Mouse (Mus musculus): ENCODE results near the gene Afdn. TPM values are rescaled to one million over a fixed set of nuclear protein-coding genes. Genes with fewer than 3 reads are reported as not detected.
A peak's percentile ranks its signal among the peaks of the same experiment; 100 is the strongest.

The Afdn gene
- polyA plus RNA-seq, 1 experiment, result 51.7 TPM

- no peak overlapping the region for H3K4me3 ChIP-seq (ENCODE audit: insufficient read depth, low read length)
- TF ChIP-seq CTCF (IDR thresholded peaks at IDR 0.05; ENCODE audit: borderline replicate concordance, insufficient read depth, low read length) (no peak), POLR2A (IDR thresholded peaks at IDR 0.05; ENCODE audit: low read depth, low read length) (no peak)
- H3K27ac ChIP-seq (ENCODE audit: insufficient read depth, low read length), result 0 out of 2 replicates have a peak overlapping the region, but pooled peaks have one; percentile 24
- 0 out of 2 replicates have a peak, but pooled peaks cover 3% of the 10 kb centered on the region for H3K4me1 ChIP-seq (ENCODE audit: control insufficient read depth, insufficient read depth, low read length)
Observed at GRCm38 (mm10) chr17:13855396-13855795, 95.1 kb downstream of the Afdn start.

GRCm38 (mm10) chr17:13856429-13857090, 96.2 kb downstream of the Afdn start:
- TF ChIP-seq POLR2A (IDR thresholded peaks at IDR 0.05; ENCODE audit: low read depth, low read length) (no peak), CTCF (IDR thresholded peaks at IDR 0.05; ENCODE audit: borderline replicate concordance, insufficient read depth, low read length) (no peak)
- Histone ChIP-seq H3K4me3 (ENCODE audit: insufficient read depth, low read length) (no peak overlapping the region), H3K4me1 (ENCODE audit: control insufficient read depth, insufficient read depth, low read length) (0 out of 2 replicates have a peak, but pooled peaks cover 3% of the 10 kb centered on the region), H3K27ac (ENCODE audit: insufficient read depth, low read length) (no peak overlapping the region)

- TF ChIP-seq CTCF (IDR thresholded peaks at IDR 0.05; ENCODE audit: borderline replicate concordance, insufficient read depth, low read length) (no peak), POLR2A (IDR thresholded peaks at IDR 0.05; ENCODE audit: low read depth, low read length) (no peak)
- Histone ChIP-seq H3K27ac (ENCODE audit: insufficient read depth, low read length) (no peak overlapping the region), H3K4me1 (ENCODE audit: control insufficient read depth, insufficient read depth, low read length) (peaks cover 4% of the 10 kb centered on the region), H3K4me3 (ENCODE audit: insufficient read depth, low read length) (no peak overlapping the region)
Observed at GRCm38 (mm10) chr17:13865340-13865739, 105.0 kb downstream of the Afdn start.

GRCm38 (mm10) chr17:13866951-13867351, 106.6 kb downstream of the Afdn start:
- no peak overlapping the region for H3K4me3 ChIP-seq (ENCODE audit: insufficient read depth, low read length)
- peaks cover 4% of the 10 kb centered on the region for H3K4me1 ChIP-seq (ENCODE audit: control insufficient read depth, insufficient read depth, low read length)
- TF ChIP-seq CTCF (IDR thresholded peaks at IDR 0.05; ENCODE audit: borderline replicate concordance, insufficient read depth, low read length), result no peak
- no peak for TF ChIP-seq POLR2A (IDR thresholded peaks at IDR 0.05; ENCODE audit: low read depth, low read length)
- peak overlapping the region; percentile 47 for H3K27ac ChIP-seq (ENCODE audit: insufficient read depth, low read length)

- Histone ChIP-seq H3K4me3 (ENCODE audit: insufficient read depth, low read length) (no peak overlapping the region), H3K4me1 (ENCODE audit: control insufficient read depth, insufficient read depth, low read length) (peaks cover 4% of the 10 kb centered on the region), H3K27ac (ENCODE audit: insufficient read depth, low read length) (peak overlapping the region; percentile 2; the same call in 1 of the 2 replicates)
- no peak for TF ChIP-seq CTCF (IDR thresholded peaks at IDR 0.05; ENCODE audit: borderline replicate concordance, insufficient read depth, low read length)
- no peak for TF ChIP-seq POLR2A (IDR thresholded peaks at IDR 0.05; ENCODE audit: low read depth, low read length)
Observed at GRCm38 (mm10) chr17:13867475-13867874, 107.1 kb downstream of the Afdn start.

- Histone ChIP-seq H3K27ac (ENCODE audit: insufficient read depth, low read length) (no peak overlapping the region), H3K4me3 (ENCODE audit: insufficient read depth, low read length) (no peak overlapping the region), H3K4me1 (ENCODE audit: control insufficient read depth, insufficient read depth, low read length) (peaks cover 4% of the 10 kb centered on the region)
- no peak for TF ChIP-seq CTCF (IDR thresholded peaks at IDR 0.05; ENCODE audit: borderline replicate concordance, insufficient read depth, low read length)
- no peak for TF ChIP-seq POLR2A (IDR thresholded peaks at IDR 0.05; ENCODE audit: low read depth, low read length)
Observed at GRCm38 (mm10) chr17:13870236-13870635, 109.9 kb downstream of the Afdn start.

- TF ChIP-seq POLR2A (IDR thresholded peaks at IDR 0.05; ENCODE audit: low read depth, low read length) (no peak), CTCF (IDR thresholded peaks at IDR 0.05; ENCODE audit: borderline replicate concordance, insufficient read depth, low read length) (no peak)
- H3K4me1 ChIP-seq (ENCODE audit: control insufficient read depth, insufficient read depth, low read length), result 0 out of 2 replicates have a peak, but pooled peaks cover 4% of the 10 kb centered on the region
- H3K27ac ChIP-seq (ENCODE audit: insufficient read depth, low read length), result no peak overlapping the region
- H3K4me3 ChIP-seq (ENCODE audit: insufficient read depth, low read length), result no peak overlapping the region
Observed at GRCm38 (mm10) chr17:13874245-13874644, 113.9 kb downstream of the Afdn start.

- TF ChIP-seq POLR2A (IDR thresholded peaks at IDR 0.05; ENCODE audit: low read depth, low read length) (no peak), CTCF (IDR thresholded peaks at IDR 0.05; ENCODE audit: borderline replicate concordance, insufficient read depth, low read length) (no peak)
- Histone ChIP-seq H3K27ac (ENCODE audit: insufficient read depth, low read length) (no peak overlapping the region), H3K4me3 (ENCODE audit: insufficient read depth, low read length) (no peak overlapping the region), H3K4me1 (ENCODE audit: control insufficient read depth, insufficient read depth, low read length) (0 out of 2 replicates have a peak, but pooled peaks cover 4% of the 10 kb centered on the region)
Observed at GRCm38 (mm10) chr17:13877460-13877859, 117.1 kb downstream of the Afdn start.

GRCm38 (mm10) chr17:13879731-13880130, 119.4 kb downstream of the Afdn start:
- H3K27ac ChIP-seq (ENCODE audit: insufficient read depth, low read length), result no peak overlapping the region
- no peak overlapping the region for H3K4me3 ChIP-seq (ENCODE audit: insufficient read depth, low read length)
- H3K4me1 ChIP-seq (ENCODE audit: control insufficient read depth, insufficient read depth, low read length), result 0 out of 2 replicates have a peak, but pooled peaks cover 4% of the 10 kb centered on the region
- TF ChIP-seq CTCF (IDR thresholded peaks at IDR 0.05; ENCODE audit: borderline replicate concordance, insufficient read depth, low read length) (no peak), POLR2A (IDR thresholded peaks at IDR 0.05; ENCODE audit: low read depth, low read length) (no peak)

GRCm38 (mm10) chr17:13883540-13883939, 123.2 kb downstream of the Afdn start:
- Histone ChIP-seq H3K4me1 (ENCODE audit: control insufficient read depth, insufficient read depth, low read length) (0 out of 2 replicates have a peak, but pooled peaks cover 4% of the 10 kb centered on the region), H3K4me3 (ENCODE audit: insufficient read depth, low read length) (no peak overlapping the region), H3K27ac (ENCODE audit: insufficient read depth, low read length) (no peak overlapping the region)
- TF ChIP-seq CTCF (IDR thresholded peaks at IDR 0.05; ENCODE audit: borderline replicate concordance, insufficient read depth, low read length) (no peak), POLR2A (IDR thresholded peaks at IDR 0.05; ENCODE audit: low read depth, low read length) (no peak)

Measured in embryonic fibroblast, embryonic 13.5 days (primary cell).